Mouse (Mus musculus): ENCODE results near the gene Ubald1. TPM values are rescaled to one million over a fixed set of nuclear protein-coding genes. Genes with fewer than 3 reads are reported as not detected.

Ubald1 gene
- 38.4 and 39.2 TPM in 2 replicates for polyA plus RNA-seq (2012; rRNA removed)

GRCm38 (mm10) chr16:4880136-4880825 is at the start of gene Ubald1:
Gene Ubald1, minus strand, starts transcription at chr16:4880315.
- no peaks in the 10 kb centered on the region for H3K27me3 ChIP-seq (replicated peaks; ENCODE audit: control insufficient read depth, insufficient read depth, low read length)
- peak; percentile 99 for DNase-seq
- no peaks in the 10 kb centered on the region for H3K36me3 ChIP-seq (ENCODE audit: control insufficient read depth, insufficient read depth, low read length)
- peak within 1 kb of the TSS; percentile 81 for H3K4me3 ChIP-seq (ENCODE audit: insufficient read depth, low read depth, low read length)
- peaks cover 23% of the 10 kb centered on the region for H3K4me1 ChIP-seq (ENCODE audit: control insufficient read depth, insufficient read depth, low read length)
- under 1% methylated on average over 48 of the region's 48 CpGs for WGBS
- peak within 1 kb of the TSS; percentile 99 for H3K27ac ChIP-seq (ENCODE audit: insufficient read depth, low read depth, low read length)
- TF ChIP-seq POLR2A (IDR thresholded peaks at IDR 0.05; ENCODE audit: low read depth, low read length) (peak; percentile 82), CTCF (conservative IDR thresholded peaks at IDR 0.05; ENCODE audit: insufficient read depth, insufficient read length, low read depth, low read length) (no peak)

DNA sequence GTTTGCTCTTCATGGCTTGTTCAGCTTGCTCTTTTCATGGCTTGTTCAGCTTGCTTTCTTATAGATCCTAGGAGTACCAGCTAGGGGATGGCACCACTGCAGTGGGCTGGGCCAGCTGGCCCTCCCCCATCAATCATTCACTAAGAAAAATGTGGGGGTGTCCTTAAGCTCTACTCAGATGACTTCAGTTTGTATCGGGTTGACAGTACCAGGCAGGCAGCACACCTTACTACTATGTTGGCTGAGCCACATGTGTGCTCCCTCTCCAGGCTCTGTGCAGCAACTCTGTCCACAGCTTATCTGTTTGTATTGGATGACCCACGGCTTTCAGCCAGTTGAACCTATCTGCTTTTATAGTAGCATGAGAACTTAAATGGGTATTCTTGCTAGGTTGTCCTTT is 48.4 kb upstream of the Ubald1 start:
- no peak for TF ChIP-seq CTCF (conservative IDR thresholded peaks at IDR 0.05; ENCODE audit: insufficient read depth, insufficient read length, low read depth, low read length)
- no peak for TF ChIP-seq POLR2A (IDR thresholded peaks at IDR 0.05; ENCODE audit: low read depth, low read length)
- H3K36me3 ChIP-seq (ENCODE audit: control insufficient read depth, insufficient read depth, low read length): peaks cover 1% of the 10 kb centered on the region; the same call in 1 of the 2 replicates
- WGBS: 53% methylated on average over 2 of the region's 2 CpGs

DNA sequence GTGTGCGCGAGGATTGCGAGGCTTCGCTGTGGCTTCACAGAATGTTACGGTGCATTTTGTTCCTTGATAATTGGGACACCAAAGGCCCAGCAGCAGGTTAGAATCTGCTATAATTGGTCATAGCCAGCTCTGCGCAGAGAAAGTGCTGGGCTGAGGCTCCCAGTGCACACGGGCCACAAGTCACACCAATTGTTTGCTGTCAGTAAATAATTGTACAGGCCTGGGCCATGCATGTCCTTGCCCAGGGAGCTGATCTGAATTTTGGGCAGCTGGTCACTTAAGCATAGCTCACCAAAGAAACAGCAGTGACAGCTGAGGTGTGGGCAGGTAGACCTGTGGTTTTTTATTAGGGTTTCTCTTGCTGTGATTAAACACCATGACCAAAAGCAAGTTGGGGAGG is 47.9 kb upstream of the Ubald1 start:
- TF ChIP-seq POLR2A (IDR thresholded peaks at IDR 0.05; ENCODE audit: low read depth, low read length): no peak
- TF ChIP-seq CTCF (conservative IDR thresholded peaks at IDR 0.05; ENCODE audit: insufficient read depth, insufficient read length, low read depth, low read length): no peak
- Histone ChIP-seq H3K4me1 (ENCODE audit: control insufficient read depth, insufficient read depth, low read length) (peaks cover 10% of the 10 kb centered on the region; the same call in 1 of the 2 replicates), H3K27me3 (replicated peaks; ENCODE audit: control insufficient read depth, insufficient read depth, low read length) (no peaks in the 10 kb centered on the region), H3K36me3 (ENCODE audit: control insufficient read depth, insufficient read depth, low read length) (peaks cover 1% of the 10 kb centered on the region; the same call in 1 of the 2 replicates), H3K27ac (ENCODE audit: insufficient read depth, low read depth, low read length) (no peak overlapping the region), H3K4me3 (ENCODE audit: insufficient read depth, low read depth, low read length) (no peak overlapping the region)
- DNase-seq: no peak
- 64% methylated on average over 7 of the region's 7 CpGs for WGBS

More for the DNA sequence above, 48.4 kb upstream of the Ubald1 start:
- H3K4me3 ChIP-seq (ENCODE audit: insufficient read depth, low read depth, low read length): no peak overlapping the region
- no peak for DNase-seq
- no peaks in the 10 kb centered on the region for H3K27me3 ChIP-seq (replicated peaks; ENCODE audit: control insufficient read depth, insufficient read depth, low read length)
- H3K27ac ChIP-seq (ENCODE audit: insufficient read depth, low read depth, low read length): no peak overlapping the region
- peaks cover 13% of the 10 kb centered on the region; the same call in 1 of the 2 replicates for H3K4me1 ChIP-seq (ENCODE audit: control insufficient read depth, insufficient read depth, low read length)

GRCm38 (mm10) chr16:4923996-4924395 is 43.9 kb upstream of the Ubald1 start:
- Histone ChIP-seq H3K27ac (ENCODE audit: insufficient read depth, low read depth, low read length) (no peak overlapping the region), H3K27me3 (replicated peaks; ENCODE audit: control insufficient read depth, insufficient read depth, low read length) (no peaks in the 10 kb centered on the region), H3K4me3 (ENCODE audit: insufficient read depth, low read depth, low read length) (no peak overlapping the region), H3K36me3 (ENCODE audit: control insufficient read depth, insufficient read depth, low read length) (peaks cover 4% of the 10 kb centered on the region; the same call in 1 of the 2 replicates), H3K4me1 (ENCODE audit: control insufficient read depth, insufficient read depth, low read length) (peaks cover 4% of the 10 kb centered on the region; the same call in 1 of the 2 replicates)
- DNase-seq: no peak
- 90% methylated on average over 5 of the region's 5 CpGs for WGBS
- TF ChIP-seq CTCF (conservative IDR thresholded peaks at IDR 0.05; ENCODE audit: insufficient read depth, insufficient read length, low read depth, low read length) (no peak), POLR2A (IDR thresholded peaks at IDR 0.05; ENCODE audit: low read depth, low read length) (no peak)

- Histone ChIP-seq H3K4me1 (ENCODE audit: control insufficient read depth, insufficient read depth, low read length) (no peaks in the 10 kb centered on the region; the same call in 1 of the 2 replicates), H3K4me3 (ENCODE audit: insufficient read depth, low read depth, low read length) (no peak overlapping the region), H3K27ac (ENCODE audit: insufficient read depth, low read depth, low read length) (no peak overlapping the region), H3K27me3 (replicated peaks; ENCODE audit: control insufficient read depth, insufficient read depth, low read length) (no peaks in the 10 kb centered on the region), H3K36me3 (ENCODE audit: control insufficient read depth, insufficient read depth, low read length) (peaks cover 4% of the 10 kb centered on the region; the same call in 1 of the 2 replicates)
- TF ChIP-seq POLR2A (IDR thresholded peaks at IDR 0.05; ENCODE audit: low read depth, low read length): no peak
- no peak for TF ChIP-seq CTCF (conservative IDR thresholded peaks at IDR 0.05; ENCODE audit: insufficient read depth, insufficient read length, low read depth, low read length)
- DNase-seq: no peak
- 84% methylated on average over 6 of the region's 6 CpGs for WGBS
Measured at GRCm38 (mm10) chr16:4922481-4922880, 42.4 kb upstream of the Ubald1 start.

DNA sequence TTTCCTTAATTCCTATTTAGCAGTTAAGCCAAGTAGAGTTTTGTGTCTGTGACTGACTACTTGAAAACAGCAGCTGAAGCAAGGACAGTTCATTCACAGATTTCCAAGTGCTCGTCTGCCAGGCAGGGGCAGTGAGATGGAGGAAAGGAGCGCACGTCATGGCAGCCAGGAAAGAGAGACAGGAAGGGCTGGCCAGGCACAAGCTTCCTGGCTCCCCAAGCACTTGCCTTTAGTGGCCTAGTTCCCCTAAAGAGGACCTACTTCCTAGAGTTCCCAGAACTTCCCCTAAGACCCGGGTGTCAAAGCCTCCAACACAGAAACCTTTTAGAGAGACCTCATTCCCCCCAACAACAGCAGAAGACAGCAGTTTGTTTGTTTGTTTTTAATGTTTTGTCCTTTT is 40.4 kb upstream of the Ubald1 start:
- Histone ChIP-seq H3K4me1 (ENCODE audit: control insufficient read depth, insufficient read depth, low read length) (no peaks in the 10 kb centered on the region), H3K4me3 (ENCODE audit: insufficient read depth, low read depth, low read length) (no peak overlapping the region), H3K27ac (ENCODE audit: insufficient read depth, low read depth, low read length) (peak overlapping the region; percentile 54; the same call in 1 of the 2 replicates), H3K27me3 (replicated peaks; ENCODE audit: control insufficient read depth, insufficient read depth, low read length) (no peaks in the 10 kb centered on the region), H3K36me3 (ENCODE audit: control insufficient read depth, insufficient read depth, low read length) (peaks cover 6% of the 10 kb centered on the region; the same call in 1 of the 2 replicates)
- 66% methylated on average over 4 of the region's 4 CpGs for WGBS
- DNase-seq: no peak
- TF ChIP-seq POLR2A (IDR thresholded peaks at IDR 0.05; ENCODE audit: low read depth, low read length) (no peak), CTCF (conservative IDR thresholded peaks at IDR 0.05; ENCODE audit: insufficient read depth, insufficient read length, low read depth, low read length) (no peak)

DNA sequence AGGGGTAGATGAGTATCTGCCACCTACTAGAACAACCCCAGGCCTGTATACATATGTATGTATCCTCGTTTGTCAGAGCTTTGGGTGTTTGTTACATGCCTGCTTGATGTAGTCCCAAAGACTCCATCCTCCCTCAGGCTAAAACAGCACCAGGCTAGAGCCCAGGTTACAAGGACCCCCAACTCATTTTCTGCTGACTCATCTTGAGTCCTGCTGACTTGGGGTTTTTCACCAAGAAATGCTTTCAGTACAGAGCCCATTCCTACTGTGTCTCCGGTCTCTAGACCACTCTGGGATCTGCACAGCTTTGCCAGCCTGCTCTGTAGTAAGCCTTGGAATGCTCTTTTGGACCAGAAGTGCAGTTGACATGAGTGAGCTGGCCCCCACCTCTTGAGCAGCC is 36.5 kb upstream of the Ubald1 start:
- H3K27ac ChIP-seq (ENCODE audit: insufficient read depth, low read depth, low read length): no peak overlapping the region
- H3K4me3 ChIP-seq (ENCODE audit: insufficient read depth, low read depth, low read length): no peak overlapping the region
- 91% methylated on average over 2 of the region's 2 CpGs for WGBS
- no peak for DNase-seq
- peaks cover 5% of the 10 kb centered on the region; the same call in 1 of the 2 replicates for H3K36me3 ChIP-seq (ENCODE audit: control insufficient read depth, insufficient read depth, low read length)
- peaks cover 12% of the 10 kb centered on the region; the same call in 1 of the 2 replicates for H3K4me1 ChIP-seq (ENCODE audit: control insufficient read depth, insufficient read depth, low read length)
- no peaks in the 10 kb centered on the region for H3K27me3 ChIP-seq (replicated peaks; ENCODE audit: control insufficient read depth, insufficient read depth, low read length)
- TF ChIP-seq CTCF (conservative IDR thresholded peaks at IDR 0.05; ENCODE audit: insufficient read depth, insufficient read length, low read depth, low read length): no peak
- TF ChIP-seq POLR2A (IDR thresholded peaks at IDR 0.05; ENCODE audit: low read depth, low read length): no peak

Data from kidney, adult 2 months (tissue).